Mouse (Mus musculus): ENCODE measurements at regions not wholly inside any gene's neighbourhood (a gene's known extent, or its start where the extent isn't known, plus 50 kb on each side); places are given as distances from the start of the nearest gene placed in this dataset.

- no peak for DNase-seq
These were observed 476.8 kb upstream of the Mms22l start for GRCm38 (mm10) chr4:24019178-24020104.
